Mouse (Mus musculus) cerebellum, adult 9-11 months (tissue): Measurements from ENCODE around the gene Mllt6.
"Not testable (repeated sequence)": the region's sequence is repeated elsewhere in the genome, so short reads cannot be mapped to it uniquely, and the experiment has no call there.

ENCODE experiments used
- DNase-seq: peaks from one replicate; pipeline ENCODE4 v3.0.0; 2022

Mllt6 gene

DNA sequence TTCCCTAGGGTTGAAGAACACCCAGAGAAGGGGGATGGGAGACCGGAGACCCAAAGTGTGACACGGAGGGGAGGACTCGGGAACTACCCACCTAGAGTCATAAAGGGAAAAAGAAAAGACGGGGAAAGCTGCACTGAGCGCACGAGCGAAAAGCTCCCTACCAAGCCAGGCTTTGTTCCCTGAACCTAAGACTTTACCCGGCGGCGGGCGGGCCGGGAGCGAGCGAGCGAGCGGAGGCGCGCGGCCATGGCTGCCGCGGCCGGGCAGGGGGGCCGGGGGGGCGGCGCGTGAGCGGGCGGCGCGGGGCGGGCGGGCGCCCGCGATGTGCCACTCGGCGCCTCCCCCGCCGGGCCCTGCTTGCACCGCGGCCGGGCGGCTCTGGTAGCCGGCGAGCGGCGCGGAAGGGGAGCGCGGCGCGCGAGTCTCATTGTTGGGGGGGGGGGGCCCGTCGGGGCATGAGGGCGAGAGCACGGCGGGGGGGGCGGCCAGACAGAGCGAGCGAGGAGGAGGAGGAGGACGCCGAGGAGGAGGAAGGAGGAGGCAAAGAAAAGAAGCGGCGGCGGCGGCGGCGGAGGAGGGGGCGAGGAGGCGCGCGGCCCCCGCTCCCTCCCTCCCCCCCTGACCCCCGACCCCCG lies at the start of gene Mllt6:
Gene Mllt6 (plus strand): TSS at position 522 of the 635 bp plus-strand sequence.
- peak; percentile 79 for DNase-seq

DNA sequence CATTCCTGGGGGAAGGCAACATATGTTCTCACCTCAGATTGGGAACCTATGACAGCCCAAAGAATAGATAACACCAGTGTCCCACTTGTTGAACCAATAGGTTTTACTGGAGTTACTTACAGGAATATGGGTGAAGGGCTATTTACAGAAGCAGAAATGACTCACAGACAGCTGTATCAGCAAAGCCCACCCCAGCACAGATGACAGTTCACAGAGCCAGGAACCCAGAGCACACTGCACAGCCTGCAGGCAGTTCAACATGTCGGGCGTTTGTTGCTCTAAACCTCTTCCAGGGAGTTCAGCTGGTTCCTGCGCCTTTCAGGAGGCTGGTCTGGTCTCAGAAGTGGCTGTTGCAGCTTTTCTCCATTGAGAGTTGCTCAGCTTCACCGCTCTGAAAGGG lies 47.9 kb upstream of the Mllt6 start:
- DNase-seq: no peak

DNA sequence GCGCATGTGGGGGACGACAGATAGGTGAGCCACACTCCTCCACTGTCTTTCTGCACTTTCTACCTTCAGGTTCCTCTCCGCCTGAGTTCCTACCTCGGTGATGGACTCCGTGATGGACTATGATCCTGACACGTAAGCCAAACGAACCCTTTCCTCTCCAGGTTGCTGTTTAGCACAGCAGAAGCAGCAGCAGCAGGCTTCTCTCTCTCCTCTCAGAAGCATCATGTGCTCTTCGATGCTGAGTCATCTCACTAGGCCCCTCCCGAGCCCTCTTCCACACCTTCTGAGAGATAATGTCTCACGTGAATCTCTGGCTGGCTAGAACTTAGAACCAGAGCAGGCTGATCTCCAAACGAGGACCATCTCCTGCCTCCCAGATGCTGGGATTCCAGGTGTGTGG lies 44.8 kb upstream of the Mllt6 start:
- DNase-seq: no peak

- DNase-seq: peak; percentile 82
These were observed 43.8 kb upstream of the Mllt6 start for GRCm38 (mm10) chr11:97619391-97619795.

- peak; percentile 76 for DNase-seq
These were observed 40.8 kb upstream of the Mllt6 start for GRCm38 (mm10) chr11:97622440-97622839.

GRCm38 (mm10) chr11:97623166-97623565 lies 40.0 kb upstream of the Mllt6 start:
- DNase-seq: no peak

GRCm38 (mm10) chr11:97625551-97625950 lies 37.7 kb upstream of the Mllt6 start:
- DNase-seq: no peak

DNA sequence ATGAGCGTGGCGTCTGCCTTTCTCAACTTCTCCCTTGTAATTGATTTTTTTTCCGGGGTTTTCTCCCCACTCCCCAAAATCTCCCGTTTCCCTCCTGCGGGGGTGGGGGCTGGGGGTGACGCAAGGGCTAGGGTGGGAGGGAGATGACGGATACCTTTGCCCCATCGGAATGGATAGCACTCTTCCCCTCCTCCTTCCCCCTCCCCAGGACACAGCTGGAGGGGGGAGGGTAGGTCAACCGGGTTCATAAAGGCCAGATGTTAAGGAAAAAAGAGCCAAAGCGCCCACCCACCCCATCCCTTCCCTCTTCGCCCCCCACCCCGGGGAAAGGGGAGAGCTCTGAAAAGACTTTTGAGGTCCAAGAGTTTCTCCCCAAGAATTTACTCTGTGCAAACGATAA lies 36.8 kb upstream of the Mllt6 start:
- DNase-seq: no peak

GRCm38 (mm10) chr11:97626850-97627249 lies 36.4 kb upstream of the Mllt6 start:
- DNase-seq: no peak

DNA sequence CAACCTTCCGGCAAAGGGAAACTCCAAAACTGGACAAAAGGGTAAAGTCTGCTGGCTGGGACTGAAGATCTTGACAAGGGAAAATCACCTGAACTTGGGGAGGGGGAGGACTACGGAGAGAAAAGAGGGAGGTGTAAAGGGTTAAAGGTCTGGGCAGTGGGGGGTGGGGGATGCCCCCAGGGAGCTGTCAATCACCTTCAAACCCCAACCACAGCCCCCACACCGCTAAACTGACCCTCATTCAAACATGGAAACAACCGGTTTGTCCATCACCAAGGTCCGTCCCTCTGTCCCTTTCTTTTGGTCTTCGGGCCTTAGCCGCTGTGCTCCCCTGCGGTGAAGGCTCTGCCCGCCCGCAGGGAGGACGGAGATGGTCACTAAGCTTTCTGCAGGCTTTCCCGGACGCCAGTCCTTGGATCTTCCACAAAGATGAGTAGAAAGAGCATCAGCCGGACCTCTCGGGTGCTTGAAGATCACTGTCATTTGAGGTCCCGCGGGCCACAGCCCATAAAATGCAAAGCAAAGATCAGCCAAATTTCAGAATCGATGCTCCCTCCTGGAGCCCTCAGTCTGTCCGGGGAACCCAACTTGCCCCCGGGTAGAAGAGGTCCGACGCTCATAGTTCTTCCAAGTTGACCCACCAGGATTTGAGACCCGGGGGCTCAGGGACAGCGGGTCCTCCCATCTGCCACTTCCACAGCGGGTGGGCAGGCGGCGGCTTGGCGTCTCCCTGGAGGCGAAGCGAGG lies 35.5 kb upstream of the Mllt6 start:
- DNase-seq: no peak

DNA sequence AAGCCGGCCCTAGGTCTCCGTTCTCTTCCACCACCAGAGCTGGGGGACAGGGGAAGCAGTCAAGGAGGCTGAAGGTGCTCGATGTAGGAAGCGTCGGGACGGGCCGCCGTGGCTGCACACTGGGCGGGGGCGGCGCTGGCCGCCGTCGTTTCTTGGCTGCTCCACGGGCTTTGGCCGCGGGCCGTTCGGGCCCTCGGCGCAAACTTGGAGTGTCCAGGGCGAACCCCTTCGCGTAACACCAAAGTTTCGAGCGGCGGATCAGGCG lies 35.0 kb upstream of the Mllt6 start:
- no peak for DNase-seq

DNA sequence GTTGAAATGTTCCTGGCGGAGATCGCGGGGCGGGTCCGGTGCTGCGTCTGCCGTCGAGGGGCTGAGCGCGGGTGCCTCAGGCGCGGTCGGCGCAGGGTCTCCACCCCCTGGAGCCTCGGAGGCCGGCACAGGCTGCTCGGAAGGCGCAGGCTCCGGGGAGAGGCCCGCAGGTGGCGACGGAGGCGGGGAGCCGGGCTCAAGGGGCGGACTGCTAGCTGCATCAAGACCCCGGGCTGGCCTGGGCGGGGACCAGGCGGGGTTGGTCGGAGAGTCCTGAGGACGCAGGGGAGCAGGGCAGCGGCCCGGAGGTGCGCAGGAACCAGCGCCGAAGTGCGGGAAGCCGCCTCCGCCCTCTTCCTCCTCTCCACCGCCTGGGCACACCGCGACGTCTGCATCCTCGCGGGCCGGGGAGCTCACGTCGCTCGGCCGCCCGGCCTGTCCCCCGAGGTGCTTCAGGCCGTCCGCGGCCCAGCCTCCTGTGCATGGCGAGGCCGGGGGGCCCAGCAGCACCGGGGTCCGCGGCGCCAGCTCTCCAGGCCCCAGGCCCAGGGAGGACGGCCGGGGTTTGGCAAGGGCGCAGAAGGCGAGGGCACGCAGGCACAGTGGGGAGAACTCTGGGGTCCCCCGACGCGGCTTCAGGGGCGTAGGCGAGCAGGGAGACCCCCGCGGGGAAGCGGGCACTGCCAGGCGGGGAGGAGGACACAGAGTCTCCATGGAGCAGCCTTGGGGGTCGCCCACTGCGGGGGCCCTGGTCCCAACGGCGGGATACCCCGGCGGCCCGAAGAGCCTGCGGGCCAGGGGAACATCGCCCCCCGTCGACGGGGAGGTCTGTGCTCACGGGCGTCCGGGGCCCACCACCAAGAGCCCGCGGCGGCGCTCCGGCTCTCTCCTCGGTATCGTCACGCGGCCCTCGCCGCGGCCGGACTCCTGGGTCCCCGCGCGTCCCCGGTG lies 34.4 kb upstream of the Mllt6 start:
- no peak for DNase-seq

DNA sequence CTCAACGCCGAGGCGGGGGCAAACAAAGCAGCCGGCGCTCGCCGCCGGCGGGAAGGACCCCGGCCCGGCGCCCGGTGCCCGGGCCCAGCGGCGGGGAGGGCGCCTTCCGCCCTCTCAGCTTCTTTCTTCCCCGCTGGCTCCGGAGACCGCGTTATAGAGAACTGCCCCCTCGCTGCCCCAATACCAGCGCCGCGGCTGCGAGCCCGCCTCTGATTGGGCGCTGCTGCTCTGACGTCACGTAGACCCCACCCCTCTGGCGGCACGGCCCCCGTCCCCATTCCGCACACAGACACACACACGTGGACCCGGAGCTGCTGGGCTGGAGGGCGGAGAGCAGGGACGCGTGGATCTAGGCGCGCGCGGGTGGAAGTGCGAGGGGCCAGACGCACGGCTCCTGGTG lies 33.6 kb upstream of the Mllt6 start, which contains the start of gene Epop:
Gene Epop (minus strand): TSS at position 127 of the 400 bp plus-strand sequence.
- peak; percentile 78 for DNase-seq

GRCm38 (mm10) chr11:97631046-97631445 lies 32.2 kb upstream of the Mllt6 start:
- no peak for DNase-seq

DNA sequence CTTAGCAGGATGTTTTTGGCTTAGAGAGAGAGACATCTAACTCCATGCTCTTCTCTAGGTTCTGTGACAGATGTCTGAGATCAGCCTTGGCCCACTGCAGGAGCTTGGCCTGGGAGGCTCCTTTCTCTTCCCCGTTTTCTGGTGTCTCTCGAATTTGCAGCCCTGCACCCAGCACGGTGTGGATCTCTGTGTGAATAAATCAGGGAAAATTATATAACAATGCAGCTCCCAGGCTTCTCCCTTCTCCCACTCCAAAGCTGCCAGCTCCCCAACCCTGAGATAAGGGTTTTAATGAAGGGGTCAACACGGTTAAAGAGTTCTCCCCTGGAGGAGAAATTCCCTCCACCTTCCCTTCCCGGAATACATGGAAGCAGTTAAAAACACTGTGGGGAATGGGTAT lies 31.7 kb upstream of the Mllt6 start:
- no peak for DNase-seq

DNA sequence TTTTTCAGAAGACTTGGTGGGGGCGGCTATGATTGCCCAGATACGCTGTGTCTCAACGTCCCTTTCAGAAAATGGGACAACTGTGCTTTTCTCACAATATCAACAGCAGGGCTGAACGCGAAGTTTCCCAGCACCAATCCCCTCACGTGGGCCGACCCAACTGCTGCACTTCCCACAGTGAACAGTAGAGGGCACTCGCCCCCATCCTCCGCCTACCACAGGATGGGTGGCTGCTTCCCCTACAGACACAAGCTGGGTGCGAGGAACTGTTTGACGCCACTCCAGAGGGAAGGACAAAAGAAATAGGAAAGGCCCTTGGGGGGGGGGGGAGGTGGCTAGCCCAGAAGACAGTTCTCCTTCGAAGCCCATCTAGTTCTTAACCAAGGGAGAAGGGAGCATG lies 31.3 kb upstream of the Mllt6 start:
- DNase-seq: peak; percentile 79

DNA sequence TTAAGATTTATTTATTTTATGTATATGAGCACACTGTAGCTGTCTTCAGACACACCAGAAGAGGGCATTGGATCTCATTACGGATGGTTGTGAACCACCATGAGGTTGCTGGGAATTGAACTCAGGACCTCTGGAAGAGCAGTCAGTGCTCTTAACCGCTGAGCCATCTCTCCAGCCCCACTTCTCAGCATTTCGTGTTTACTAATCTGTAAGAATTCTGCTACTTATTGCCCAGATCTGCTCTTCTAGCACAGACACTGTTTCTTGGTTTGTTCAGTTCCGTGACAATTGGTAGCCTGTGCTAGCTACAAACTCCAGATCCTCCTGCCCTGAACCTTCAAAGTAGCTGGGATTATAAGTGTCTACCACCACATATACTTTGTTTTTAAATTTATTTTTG lies 30.8 kb upstream of the Mllt6 start:
- not testable (repeated sequence) for DNase-seq

GRCm38 (mm10) chr11:97635468-97636019 lies 27.7 kb upstream of the Mllt6 start:
- DNase-seq: no peak

GRCm38 (mm10) chr11:97641668-97642067 lies 21.5 kb upstream of the Mllt6 start:
- no peak for DNase-seq

DNA sequence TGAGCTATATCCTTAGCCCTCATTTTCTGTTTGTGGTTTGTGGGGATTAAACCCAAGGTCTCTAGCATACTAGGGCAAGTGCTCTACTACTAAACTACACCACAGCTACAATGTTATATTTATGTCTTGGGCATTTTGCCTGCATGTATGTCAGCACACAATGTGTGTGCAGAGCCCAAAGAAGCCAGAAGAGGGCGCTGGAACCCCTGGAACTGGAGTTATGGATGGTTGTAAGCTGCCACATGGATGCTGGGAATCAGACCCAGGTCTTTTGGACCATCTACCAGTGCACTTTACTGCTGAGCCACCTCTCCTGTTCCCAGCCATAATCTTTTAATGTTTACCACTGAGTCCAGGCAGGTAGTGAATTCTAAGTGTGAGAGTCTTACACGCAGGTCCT lies 20.5 kb upstream of the Mllt6 start:
- DNase-seq: no peak

DNA sequence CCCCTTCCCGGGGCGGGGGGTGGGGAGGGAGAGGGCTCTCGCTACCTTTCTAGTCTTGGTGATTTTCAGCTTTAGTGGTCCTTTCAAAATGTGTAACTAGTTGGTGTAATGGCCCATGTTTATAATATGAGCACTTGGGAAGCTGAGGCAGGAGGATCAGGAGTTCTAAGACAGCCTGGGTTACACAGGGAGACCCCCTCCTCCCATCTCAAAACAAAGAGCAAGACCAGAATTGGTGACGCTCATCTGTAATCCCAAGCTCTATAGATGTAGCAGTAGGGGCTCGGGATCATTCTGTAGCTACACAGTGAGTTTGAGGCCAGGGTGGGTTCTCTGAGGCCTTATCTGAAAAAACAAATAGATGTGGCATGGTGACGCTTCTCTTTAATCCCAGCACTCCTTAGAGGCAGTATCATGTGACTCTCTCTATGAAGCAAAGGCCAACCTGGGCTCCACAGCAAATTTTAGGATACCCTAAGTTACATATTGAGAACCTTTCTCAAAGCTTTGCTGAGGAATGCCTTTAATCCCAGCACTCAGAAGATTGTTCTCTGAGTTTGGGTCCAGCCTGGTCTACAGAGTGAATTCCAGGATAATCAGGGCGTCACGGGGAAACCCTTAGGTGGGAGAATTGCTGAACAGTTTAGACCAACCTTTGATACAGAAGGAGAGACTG lies 19.7 kb upstream of the Mllt6 start:
- DNase-seq: no peak

DNA sequence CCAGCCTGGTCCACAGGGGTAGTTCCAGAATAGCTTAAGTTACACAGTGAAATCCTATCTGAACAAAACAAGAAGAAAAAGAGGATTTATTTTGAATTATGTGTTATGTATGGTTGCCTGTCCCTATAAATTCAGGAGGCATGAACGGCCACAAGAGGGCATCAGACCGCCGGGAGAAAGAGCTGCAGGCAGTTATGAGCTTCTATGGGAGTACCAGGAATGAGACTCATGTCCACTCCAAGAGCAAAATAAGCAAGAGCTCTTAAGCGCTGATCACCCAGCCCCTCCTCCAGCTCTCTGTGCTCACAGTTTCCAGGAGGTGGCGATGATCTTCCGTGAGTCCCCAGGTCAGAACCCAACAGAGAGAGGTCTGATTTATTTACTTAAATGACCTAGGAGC lies 18.4 kb upstream of the Mllt6 start:
- peak; percentile 69 for DNase-seq

DNA sequence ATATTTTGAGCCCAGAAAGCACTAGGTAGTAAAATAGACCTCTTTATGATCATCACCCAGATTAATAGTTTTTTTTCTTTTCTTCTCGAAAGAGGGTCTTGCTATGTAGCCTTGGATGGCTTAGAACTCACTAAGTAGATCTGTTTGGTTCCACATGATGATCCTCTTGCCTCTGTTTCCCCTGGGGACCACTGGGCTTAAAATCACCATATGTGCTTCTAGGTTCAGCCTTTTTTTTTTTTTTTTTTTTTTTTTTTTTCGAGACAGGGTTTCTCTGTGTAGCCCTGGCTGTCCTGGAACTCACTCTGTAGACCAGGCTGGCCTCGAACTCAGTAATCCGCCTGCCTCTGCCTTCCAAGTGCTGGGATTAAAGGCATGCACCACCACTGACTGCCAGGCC lies 14.7 kb upstream of the Mllt6 start:
- not testable (repeated sequence) for DNase-seq
